In the genomic region with DNA sequence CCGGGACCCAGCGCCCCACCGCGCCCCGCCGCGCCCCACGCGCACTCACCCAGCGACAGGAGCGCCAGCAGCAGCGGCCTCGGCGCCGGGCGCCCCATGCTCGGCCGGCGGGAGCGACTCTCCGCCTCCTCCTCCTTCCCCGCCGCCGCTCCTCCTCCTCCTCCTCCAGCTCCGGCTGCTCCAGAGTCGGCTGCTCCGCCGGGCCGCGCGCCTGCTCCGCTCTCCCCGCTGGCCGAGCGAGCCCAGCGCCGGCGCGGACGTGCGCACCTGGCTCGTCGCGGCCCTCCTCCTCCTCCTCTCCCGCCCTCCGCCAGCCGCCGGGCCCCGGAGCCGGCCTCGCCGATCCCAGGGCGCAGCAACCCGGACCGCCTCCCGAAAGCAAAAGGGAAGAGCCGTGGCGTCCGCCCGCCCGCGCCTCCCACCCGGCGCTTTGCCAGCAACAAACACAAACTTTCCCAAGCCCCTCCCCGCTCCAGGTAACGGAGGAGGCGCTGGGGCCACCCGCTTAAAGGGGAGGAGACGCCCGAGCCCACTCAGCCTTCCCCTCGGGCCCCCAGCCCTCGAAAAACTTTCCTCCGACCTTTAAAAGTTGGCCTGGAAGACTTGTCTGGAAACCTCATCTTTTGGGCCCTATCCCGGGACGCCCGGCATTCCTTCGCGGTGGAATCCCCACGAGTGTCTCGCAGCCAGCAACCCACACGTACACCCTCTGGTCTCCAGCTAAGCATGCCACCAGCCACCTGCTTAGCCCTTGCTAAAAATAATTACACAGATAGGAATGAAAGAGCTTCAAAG, we compare ENCODE assay signal across 8 mouse cellular contexts. TPM values are rescaled to one million over a fixed set of nuclear protein-coding genes. Genes with fewer than 3 reads are reported as not detected.
DNase-seq lines count a peak whose midpoint lies in the region; ATAC-seq and TF ChIP-seq lines count a peak whose summit lies in the region.

Ptgfrn (minus strand) TSS at position 236 of the 795 bp plus-strand sequence.

- H3K27me3 ChIP-seq in intestine, embryonic 14.5 days (replicated peaks; ENCODE audit: control insufficient read depth, insufficient read depth, low read length), result no peaks in the 10 kb centered on the region
- no peaks in the 10 kb centered on the region for H3K27me3 ChIP-seq in limb, embryonic 12.5 days
- H3K27me3 ChIP-seq in midbrain, embryonic 13.5 days, result peaks cover 4% of the 10 kb centered on the region
- H3K27me3 ChIP-seq in stomach, embryonic 16.5 days (ENCODE audit: control insufficient read depth, insufficient read depth, low read length), result no peaks in the 10 kb centered on the region

- peak within 1 kb of the TSS; percentile 47; the same call in 1 of the 2 replicates for H3K27ac ChIP-seq in layer of hippocampus, adult 2 months
- H3K27ac ChIP-seq in intestine, embryonic 14.5 days (ENCODE audit: low read depth), result peak within 1 kb of the TSS; percentile 89
- H3K27ac ChIP-seq in limb, embryonic 12.5 days, result peak within 1 kb of the TSS; percentile 95
- peak within 1 kb of the TSS; percentile 69 for H3K27ac ChIP-seq in midbrain, embryonic 13.5 days
- H3K27ac ChIP-seq in stomach, embryonic 16.5 days (ENCODE audit: low read length), result peak within 1 kb of the TSS; percentile 95

- WGBS in intestine, embryonic 14.5 days, result under 1% methylated on average over 69 of the region's 81 CpGs
- under 1% methylated on average over 48 of the region's 81 CpGs for WGBS in limb, embryonic 12.5 days
- under 1% methylated on average over 40 of the region's 81 CpGs for WGBS in midbrain, embryonic 13.5 days
- under 1% methylated on average over 57 of the region's 81 CpGs for WGBS in stomach, embryonic 16.5 days

- H3K9me3 ChIP-seq in intestine, embryonic 14.5 days (ENCODE audit: control insufficient read depth, low read length), result no peaks in the 10 kb centered on the region
- H3K9me3 ChIP-seq in limb, embryonic 12.5 days, result no peaks in the 10 kb centered on the region
- no peaks in the 10 kb centered on the region for H3K9me3 ChIP-seq in midbrain, embryonic 13.5 days
- no peaks in the 10 kb centered on the region for H3K9me3 ChIP-seq in stomach, embryonic 16.5 days (replicated peaks; ENCODE audit: control insufficient read depth, low read length)

- H3K4me2 ChIP-seq in intestine, embryonic 14.5 days (ENCODE audit: low read length), result peak within 1 kb of the TSS; percentile 70
- H3K4me2 ChIP-seq in limb, embryonic 12.5 days, result peak within 1 kb of the TSS; percentile 81
- H3K4me2 ChIP-seq in midbrain, embryonic 13.5 days (replicated peaks), result peak within 1 kb of the TSS; percentile 95
- peak within 1 kb of the TSS; percentile 84 for H3K4me2 ChIP-seq in stomach, embryonic 16.5 days (ENCODE audit: low read depth, low read length)

- TF ChIP-seq CTCF in layer of hippocampus, adult 2 months (conservative IDR thresholded peaks at IDR 0.05), result no peak

- peak in 1 of 2 experiments; percentile 26 for DNase-seq in layer of hippocampus, adult 2 months (ENCODE audit: low spot score in 2 of 2)
- DNase-seq in layer of hippocampus, adult 9-10 months (ENCODE audit: low spot score), result no peak
- peak; percentile 24 to 33 for DNase-seq in cerebellum, postnatal 36 days
- DNase-seq in gonadal fat pad, adult 2 months (ENCODE audit: low read depth), result no peak
- DNase-seq in intestine, embryonic 14.5 days (ENCODE audit: low spot score), result peak; percentile 91

- H3K36me3 ChIP-seq in intestine, embryonic 14.5 days (ENCODE audit: control insufficient read depth, insufficient read depth, low read length), result no peaks in the 10 kb centered on the region
- no peaks in the 10 kb centered on the region for H3K36me3 ChIP-seq in limb, embryonic 12.5 days
- no peaks in the 10 kb centered on the region for H3K36me3 ChIP-seq in midbrain, embryonic 13.5 days
- H3K36me3 ChIP-seq in stomach, embryonic 16.5 days (ENCODE audit: control insufficient read depth, insufficient read depth, low read length), result no peaks in the 10 kb centered on the region

- peak; percentile 76 for ATAC-seq in intestine, embryonic 14.5 days (replicated peaks; ENCODE audit: low FRiP score, low TSS enrichment, low read depth)
- ATAC-seq in limb, embryonic 12.5 days (ENCODE audit: insufficient number of reproducible peaks, insufficient read depth, low FRiP score, low TSS enrichment, low read depth), result peak; percentile 78
- peak; percentile 83 for ATAC-seq in midbrain, embryonic 13.5 days
- peak; percentile 80 for ATAC-seq in stomach, embryonic 16.5 days (ENCODE audit: insufficient read depth, low FRiP score)

- peak within 1 kb of the TSS; percentile 78 for H3K9ac ChIP-seq in intestine, embryonic 14.5 days (ENCODE audit: low read length)
- peak within 1 kb of the TSS; percentile 96 for H3K9ac ChIP-seq in limb, embryonic 12.5 days (replicated peaks)
- peak within 1 kb of the TSS; percentile 91 for H3K9ac ChIP-seq in midbrain, embryonic 13.5 days (replicated peaks)
- peak within 1 kb of the TSS; percentile 87 for H3K9ac ChIP-seq in stomach, embryonic 16.5 days (ENCODE audit: low read length)

- H3K4me1 ChIP-seq in intestine, embryonic 14.5 days (replicated peaks; ENCODE audit: control insufficient read depth, insufficient read depth, low read length), result peaks cover 33% of the 10 kb centered on the region
- peaks cover 49% of the 10 kb centered on the region for H3K4me1 ChIP-seq in limb, embryonic 12.5 days (replicated peaks)
- H3K4me1 ChIP-seq in midbrain, embryonic 13.5 days (replicated peaks), result peaks cover 53% of the 10 kb centered on the region
- peaks cover 44% of the 10 kb centered on the region for H3K4me1 ChIP-seq in stomach, embryonic 16.5 days (ENCODE audit: control insufficient read depth, insufficient read depth, low read length)

- H3K4me3 ChIP-seq in layer of hippocampus, adult 2 months, result peak within 1 kb of the TSS; percentile 69
- H3K4me3 ChIP-seq in intestine, embryonic 14.5 days (ENCODE audit: low read depth, low read length), result peak within 1 kb of the TSS; percentile 51
- H3K4me3 ChIP-seq in limb, embryonic 12.5 days (replicated peaks), result peak within 1 kb of the TSS; percentile 87
- H3K4me3 ChIP-seq in midbrain, embryonic 13.5 days (replicated peaks), result peak within 1 kb of the TSS; percentile 82
- peak within 1 kb of the TSS; percentile 78 for H3K4me3 ChIP-seq in stomach, embryonic 16.5 days (replicated peaks; ENCODE audit: low read length)

RNA-seq across cellular contexts. Expression of gene Ptgfrn, which starts in this region (rescaled TPM):
- total RNA-seq in layer of hippocampus, adult 2 months (2021), result 10 to 100 TPM; 10.4 to 11.0 TPM
- polyA plus RNA-seq in gonadal fat pad, adult 2 months (2012; rRNA removed), result 16.0 and 20.9 TPM in 2 replicates
- polyA plus RNA-seq in intestine, embryonic 14.5 days (2014; fragmentation: Nextera tagmentation; extraction: Ambion mirVana), result 8.4 and 8.8 TPM in 2 replicates
- polyA plus RNA-seq in limb, embryonic 12.5 days (2016; fragmentation: Nextera tagmentation; extraction: Ambion mirVana), result 5.9 and 6.1 TPM in 2 replicates
- polyA plus RNA-seq in midbrain, embryonic 13.5 days (2015; fragmentation: Nextera tagmentation; extraction: Ambion mirVana), result 2.3 TPM in 2 replicates
- polyA plus RNA-seq in stomach, embryonic 16.5 days (2015; fragmentation: Nextera tagmentation; extraction: Ambion mirVana), result 4.6 and 4.9 TPM in 2 replicates

Comparison
In these comparisons a context has a peak if more than half of its experiments do, and no peak if none do; other contexts are left out.
1. DNase-seq: peak in cerebellum, postnatal 36 days (2 of 2) and intestine, embryonic 14.5 days (single experiment); none in layer of hippocampus, adult 9-10 months (single experiment) and gonadal fat pad, adult 2 months (single experiment).
2. Peak in every context shown above with its lines, with median percentiles within 50 percentile points of each other: H3K27ac ChIP-seq, H3K4me3 ChIP-seq, ATAC-seq, H3K4me2 ChIP-seq and H3K9ac ChIP-seq.